Mouse (Mus musculus) liver, adult 2 months (tissue): ENCODE data around the gene Gga2. TPM values are rescaled to one million over a fixed set of nuclear protein-coding genes. Genes with fewer than 3 reads are reported as not detected.

Experiments used
- DNase-seq: peaks from one replicate; pipeline ENCODE4 v3.0.0-alpha.2; 2011; ENCODE audit warnings: low read depth, low spot score; ENCODE audit errors: extremely low read depth
- H3K27ac ChIP-seq: fragments of 200-500 bp; replicated peaks from 2 replicates; pipeline ENCODE4 v1.5.1; 2012; ENCODE audit warnings: low read depth, mild to moderate bottlenecking, control low read depth, inconsistent platforms, low read length; ENCODE audit not compliant: insufficient read depth
- H3K27me3 ChIP-seq: fragments of 200-500 bp; 2 replicates; pipeline ENCODE4 v1.6.1; 2012; ENCODE audit warnings: mild to moderate bottlenecking, moderate library complexity, low read length, inconsistent platforms; ENCODE audit not compliant: control insufficient read depth, insufficient read depth
- H3K36me3 ChIP-seq: fragments of 200-500 bp; 2 replicates; pipeline ENCODE4 v1.6.1; 2012; ENCODE audit warnings: low read length, inconsistent platforms; ENCODE audit not compliant: control insufficient read depth, insufficient read depth
- H3K4me1 ChIP-seq: fragments of 200-500 bp; 2 replicates; pipeline ENCODE4 v1.6.1; 2011; ENCODE audit warnings: low read length; ENCODE audit not compliant: control insufficient read depth, insufficient read depth
- H3K4me3 ChIP-seq: fragments of 200-500 bp; 2 replicates; pipeline ENCODE4 v1.5.1; 2011; ENCODE audit warnings: low read depth, mild to moderate bottlenecking, control low read depth, low read length, moderate library complexity; ENCODE audit not compliant: insufficient read depth
- H3K79me2 ChIP-seq: fragments of 200-500 bp; 2 replicates; pipeline ENCODE4 v1.6.1; 2012; ENCODE audit warnings: inconsistent platforms, mild to moderate bottlenecking, low read length, moderate library complexity; ENCODE audit not compliant: control insufficient read depth, insufficient read depth
- H3K9ac ChIP-seq: fragments of 200-500 bp; 2 replicates; pipeline ENCODE4 v1.6.1; 2012; ENCODE audit warnings: low read depth, mild to moderate bottlenecking, control low read depth, inconsistent platforms, low read length
- CTCF ChIP-seq: fragments of 200-500 bp; IDR thresholded peaks from 2 replicates; pipeline ENCODE4 v1.5.1; 2011; ENCODE audit warnings: low read depth, low read length, control low read depth
- POLR2A ChIP-seq: fragments of 200-500 bp; IDR thresholded peaks from 2 replicates; pipeline ENCODE4 v1.6.1; 2011; ENCODE audit warnings: low read length, control low read depth; ENCODE audit not compliant: insufficient read depth; ENCODE audit errors: extremely low read depth
- WGBS: fragments of 180-500 bp; shearing (Covaris S2); methylation state at CpG from one replicate; pipeline ENCODE4 v1.1.7; 2018; 5-methylcytosine and 5-hydroxymethylcytosine counted together
- polyA plus RNA-seq: library from polyadenylated mRNA; depleted of rRNA; stranded (reverse); fragments of >200 nt; gene quantifications from 2 replicates; pipeline ENCODE4 v1.2.3, GENCODE M21; 2012
- total RNA-seq: library from RNA; depleted of rRNA; stranded (reverse); fragments of >200 nt; gene quantifications from 2 replicates; pipeline ENCODE4 v1.2.3, GENCODE M21; 2014

Gga2 gene
- total and polyA plus RNA-seq, 2 experiments = 7.7 to 13.5 TPM

- H3K4me1 ChIP-seq = no peaks in the 10 kb centered on the region
- H3K36me3 ChIP-seq = peaks cover 31% of the 10 kb centered on the region
- no peak for DNase-seq
- TF ChIP-seq CTCF (no peak), POLR2A (no peak)
- WGBS = 92% methylated on average over 11 of the region's 11 CpGs
- H3K27me3 ChIP-seq = no peaks in the 10 kb centered on the region
- H3K4me3 ChIP-seq = no peak overlapping the region
- H3K79me2 ChIP-seq = no peaks in the 10 kb centered on the region
- H3K27ac ChIP-seq = no peak overlapping the region
- no peak overlapping the region for H3K9ac ChIP-seq
Measured at GRCm38 (mm10) chr7:121954891-121955669, 65.9 kb downstream of the Gga2 start.

GRCm38 (mm10) chr7:121947513-121947912, 73.5 kb downstream of the Gga2 start:
- no peak for DNase-seq
- 85% methylated on average over 4 of the region's 4 CpGs for WGBS
- no peaks in the 10 kb centered on the region for H3K79me2 ChIP-seq
- H3K9ac ChIP-seq = no peak overlapping the region
- H3K4me1 ChIP-seq = no peaks in the 10 kb centered on the region
- no peak overlapping the region for H3K27ac ChIP-seq
- no peaks in the 10 kb centered on the region for H3K27me3 ChIP-seq
- TF ChIP-seq CTCF = no peak
- no peak for TF ChIP-seq POLR2A
- H3K4me3 ChIP-seq = no peak overlapping the region
- H3K36me3 ChIP-seq = peaks cover 30% of the 10 kb centered on the region

GRCm38 (mm10) chr7:121946196-121946595, 74.8 kb downstream of the Gga2 start:
- Histone ChIP-seq H3K79me2 (no peaks in the 10 kb centered on the region), H3K4me3 (no peak overlapping the region), H3K27me3 (no peaks in the 10 kb centered on the region), H3K9ac (no peak overlapping the region), H3K36me3 (peaks cover 25% of the 10 kb centered on the region), H3K27ac (no peak overlapping the region), H3K4me1 (no peaks in the 10 kb centered on the region)
- DNase-seq = no peak
- 87% methylated on average over 5 of the region's 5 CpGs for WGBS
- TF ChIP-seq POLR2A (no peak), CTCF (no peak)

- Histone ChIP-seq H3K36me3 (peaks cover 12% of the 10 kb centered on the region), H3K4me1 (no peaks in the 10 kb centered on the region), H3K4me3 (no peak overlapping the region), H3K79me2 (no peaks in the 10 kb centered on the region), H3K27ac (no peak overlapping the region), H3K27me3 (no peaks in the 10 kb centered on the region), H3K9ac (no peak overlapping the region)
- no peak for DNase-seq
- 100% methylated on average over 2 of the region's 2 CpGs for WGBS
- TF ChIP-seq POLR2A (no peak), CTCF (no peak)
Measured at GRCm38 (mm10) chr7:121942371-121942770, 78.7 kb downstream of the Gga2 start.

- TF ChIP-seq CTCF (no peak), POLR2A (no peak)
- DNase-seq = no peak
- Histone ChIP-seq H3K4me3 (no peak overlapping the region), H3K27me3 (no peaks in the 10 kb centered on the region), H3K36me3 (peaks cover 12% of the 10 kb centered on the region), H3K27ac (no peak overlapping the region), H3K9ac (no peak overlapping the region), H3K79me2 (no peaks in the 10 kb centered on the region), H3K4me1 (no peaks in the 10 kb centered on the region)
- 80% methylated on average over 3 of the region's 3 CpGs for WGBS
Measured at GRCm38 (mm10) chr7:121941640-121942039, 79.4 kb downstream of the Gga2 start.

- Histone ChIP-seq H3K4me3 (no peak overlapping the region), H3K27me3 (no peaks in the 10 kb centered on the region), H3K79me2 (no peaks in the 10 kb centered on the region), H3K9ac (no peak overlapping the region), H3K4me1 (no peaks in the 10 kb centered on the region), H3K27ac (no peak overlapping the region), H3K36me3 (peaks cover 12% of the 10 kb centered on the region)
- WGBS = 60% methylated on average over 3 of the region's 3 CpGs
- DNase-seq = no peak
- TF ChIP-seq POLR2A (no peak), CTCF (no peak)
Measured at GRCm38 (mm10) chr7:121941016-121941415, 80.0 kb downstream of the Gga2 start.
